Mouse (Mus musculus) right cerebral cortex, postnatal 36 days (tissue): ENCODE data around the gene Samd4.
A peak's percentile ranks its signal among the peaks of the same experiment; 100 is the strongest.

Source experiments
- DNase-seq, 2 experiments: peaks; one replicate each; pipeline ENCODE4 v3.0.0; 2022; ENCODE audit warnings: low spot score in 2 of 2, mixed read lengths in 1 of 2

The Samd4 gene

DNA sequence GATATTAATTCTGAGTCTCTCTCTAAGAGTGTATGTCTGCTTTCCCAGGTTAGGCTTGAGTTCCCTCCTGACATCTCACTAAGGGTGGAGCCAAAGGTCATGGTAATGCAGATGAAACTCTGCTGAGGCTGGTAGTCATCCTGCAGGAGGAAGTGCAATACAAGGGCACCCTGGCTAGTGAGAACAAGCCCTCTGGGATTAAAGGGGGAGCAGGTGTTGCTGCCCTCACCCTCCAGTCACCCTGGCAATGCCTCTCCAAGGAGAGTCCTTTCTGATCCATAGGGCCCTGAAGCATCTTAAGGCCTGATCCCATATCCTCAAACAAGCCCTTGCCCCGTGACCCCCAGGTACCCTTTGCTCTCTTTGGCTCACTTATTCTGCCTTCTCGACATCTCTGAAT is 72.5 kb downstream of the Samd4 start:
- DNase-seq: no peak

DNA sequence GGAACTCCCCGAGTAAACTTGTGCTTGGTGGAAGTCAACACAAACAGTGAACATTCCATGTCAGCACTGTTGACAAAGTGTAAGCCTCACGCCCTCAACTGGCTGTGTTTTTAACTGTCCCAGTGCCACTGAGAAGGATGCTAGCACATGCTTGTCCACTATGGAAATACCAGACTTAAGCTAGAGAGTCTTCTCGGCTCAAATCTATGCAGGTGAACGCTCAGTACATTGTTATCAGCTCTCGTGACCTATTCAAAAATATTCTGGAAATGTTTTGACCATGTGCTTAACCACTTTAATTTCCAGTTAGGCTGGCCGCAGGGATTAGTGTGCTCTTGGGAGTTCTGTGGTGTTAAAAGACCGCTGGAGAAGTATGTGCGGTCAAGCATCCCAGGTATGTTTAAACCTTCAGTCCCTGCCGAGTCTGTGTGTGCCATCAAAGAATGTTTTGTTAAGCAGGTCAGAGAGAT is 73.0 kb downstream of the Samd4 start:
- no peak for DNase-seq

DNA sequence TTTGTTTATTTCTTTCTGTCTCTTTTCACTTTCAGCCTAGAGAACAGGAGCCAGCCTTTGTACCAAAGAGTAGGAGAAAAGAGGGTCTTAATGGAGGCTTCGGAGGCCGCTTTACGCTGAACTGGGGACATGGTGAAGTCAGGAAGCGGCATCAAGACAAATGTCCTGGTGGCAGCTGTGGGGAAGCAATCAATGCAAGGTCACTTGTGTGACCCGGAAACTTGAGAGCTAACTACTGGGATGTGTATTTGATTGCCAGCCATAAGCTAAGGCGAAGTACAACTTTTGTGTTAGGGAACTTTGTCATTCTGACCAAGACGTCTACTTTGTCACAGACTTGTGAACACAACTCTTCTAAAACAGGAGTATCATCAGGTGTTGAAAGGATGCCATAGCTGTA is 73.5 kb downstream of the Samd4 start:
- no peak for DNase-seq

DNA sequence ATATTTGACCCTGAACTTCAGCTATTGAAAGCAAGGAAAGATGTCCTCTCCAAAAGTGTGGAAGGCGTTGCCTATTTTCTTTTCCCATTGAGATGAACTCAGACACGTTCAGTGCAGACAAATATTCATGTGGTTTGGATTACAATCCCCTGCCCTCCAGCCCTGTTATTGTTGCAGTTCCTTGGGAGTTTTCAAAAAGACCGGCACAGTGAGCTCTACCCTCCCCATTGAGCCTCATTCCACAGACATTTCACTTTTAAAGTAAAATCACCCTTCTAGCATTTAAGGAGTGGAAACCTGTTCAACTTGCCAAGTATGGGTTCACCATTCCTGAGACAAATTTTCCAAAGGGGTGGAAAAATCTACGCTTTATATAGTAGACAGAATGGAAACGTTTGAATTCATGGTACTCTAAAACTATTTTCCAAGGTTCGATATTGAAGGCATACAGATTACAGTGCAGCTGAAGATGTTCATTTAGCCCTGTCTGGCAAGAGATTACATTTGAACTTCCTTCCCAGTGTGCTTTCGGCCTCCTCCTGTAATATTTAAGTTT is 76.6 kb downstream of the Samd4 start:
- no peak for DNase-seq

DNA sequence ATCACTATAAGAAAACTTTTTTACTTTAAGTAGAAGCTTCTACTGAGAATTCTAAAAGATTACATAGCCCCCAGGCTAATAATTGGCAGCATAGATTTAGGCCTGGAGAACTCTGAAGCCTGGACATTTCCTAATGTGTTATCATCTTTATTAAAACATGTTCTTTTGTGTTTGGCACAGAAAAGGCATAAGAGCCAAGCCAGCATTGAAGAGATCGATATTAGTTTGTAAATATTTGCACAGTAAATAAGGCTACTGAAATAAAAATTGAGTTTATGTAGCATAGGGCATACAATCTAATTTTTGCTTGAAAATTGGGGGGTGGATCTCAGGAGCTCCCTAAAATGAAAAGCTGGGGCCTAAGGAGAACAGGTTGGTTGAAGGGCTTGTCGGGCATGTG is 77.2 kb downstream of the Samd4 start:
- no peak for DNase-seq

DNA sequence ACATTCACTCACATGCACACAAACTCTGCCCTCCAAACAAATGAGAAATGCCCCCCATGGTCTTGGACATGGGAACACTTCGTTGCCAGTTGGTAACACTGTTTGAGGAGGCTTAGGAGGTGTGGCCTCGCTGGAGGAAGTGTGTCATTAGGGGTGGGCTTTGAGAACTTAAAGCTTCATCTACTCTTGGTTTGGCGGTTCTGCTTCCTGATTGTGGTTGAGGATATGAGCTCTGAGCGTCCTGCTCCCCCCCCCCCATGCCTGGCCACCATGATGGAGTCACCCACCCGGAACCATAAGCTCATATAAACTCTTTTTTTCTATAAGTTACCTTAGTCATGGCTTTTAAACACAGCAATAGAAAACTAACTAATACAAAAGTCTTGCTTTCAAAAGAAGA is 80.2 kb downstream of the Samd4 start:
- no peak for DNase-seq

GRCm38 (mm10) chr14:46964074-46964872 is 81.6 kb downstream of the Samd4 start:
- DNase-seq: no peak

GRCm38 (mm10) chr14:46966206-46966605 is 83.6 kb downstream of the Samd4 start:
- no peak for DNase-seq

GRCm38 (mm10) chr14:46968046-46968445 is 85.4 kb downstream of the Samd4 start:
- no peak for DNase-seq

DNA sequence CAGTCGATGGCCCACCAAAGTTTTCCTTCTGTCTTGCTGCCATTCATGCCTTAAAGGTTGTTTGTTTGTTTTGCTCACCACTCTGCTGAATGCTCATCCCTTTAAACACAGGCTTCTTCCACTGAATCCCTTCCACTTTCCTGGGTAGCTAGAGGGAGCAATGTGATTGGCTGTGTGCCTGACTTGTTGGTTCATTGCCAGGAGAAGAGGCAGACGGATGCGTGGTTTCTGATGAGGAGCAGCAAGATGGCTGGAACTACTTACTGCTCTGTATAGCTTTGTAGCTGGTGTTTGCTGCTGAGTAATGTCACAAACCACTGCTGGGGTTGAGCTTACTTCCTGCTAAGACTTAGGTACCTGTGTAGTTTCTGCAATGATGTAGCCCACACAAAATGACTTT is 88.0 kb downstream of the Samd4 start:
- peak; percentile 12 to 23 for DNase-seq

GRCm38 (mm10) chr14:46971802-46972201 is 89.1 kb downstream of the Samd4 start:
- DNase-seq: no peak

- no peak for DNase-seq
Measured at GRCm38 (mm10) chr14:46974874-46975273, 92.2 kb downstream of the Samd4 start.

DNA sequence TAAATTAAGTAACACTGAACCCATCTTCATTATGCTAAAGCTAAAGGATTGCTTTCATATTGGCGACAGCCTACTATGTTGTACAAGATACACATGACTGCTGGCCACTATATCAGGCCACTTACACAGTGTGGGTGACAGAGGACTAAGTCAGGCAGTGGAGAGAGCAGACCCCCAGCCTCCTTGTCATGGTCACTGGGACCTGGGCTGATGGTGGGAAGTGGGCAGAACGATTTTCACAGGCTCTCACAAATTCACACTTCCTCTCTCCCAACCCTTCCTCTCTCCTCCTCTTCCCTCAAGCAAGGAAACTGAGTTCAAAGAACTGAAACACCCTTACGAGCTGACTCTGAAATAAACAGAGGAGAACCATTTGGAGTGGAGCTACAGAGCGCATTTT is 93.3 kb downstream of the Samd4 start:
- DNase-seq: no peak

DNA sequence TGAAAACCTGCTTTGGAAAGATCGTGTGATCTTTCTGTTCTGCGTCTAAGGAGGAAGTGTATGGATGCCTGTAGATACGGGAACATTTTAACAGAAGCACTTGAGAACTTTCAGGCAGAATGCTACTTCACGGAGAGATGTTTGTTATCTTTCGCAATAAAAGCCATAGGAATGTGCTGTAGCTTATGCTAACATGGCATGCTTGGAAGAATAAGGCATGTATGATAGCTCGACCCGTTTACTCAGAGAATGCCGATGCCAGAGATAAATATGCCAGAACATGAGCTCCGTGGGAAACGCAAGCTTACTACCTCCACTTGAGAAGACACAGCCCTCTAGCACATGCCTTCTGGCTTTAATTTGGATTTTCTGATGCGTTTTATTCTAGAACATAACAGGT is 94.1 kb downstream of the Samd4 start:
- DNase-seq: no peak

DNA sequence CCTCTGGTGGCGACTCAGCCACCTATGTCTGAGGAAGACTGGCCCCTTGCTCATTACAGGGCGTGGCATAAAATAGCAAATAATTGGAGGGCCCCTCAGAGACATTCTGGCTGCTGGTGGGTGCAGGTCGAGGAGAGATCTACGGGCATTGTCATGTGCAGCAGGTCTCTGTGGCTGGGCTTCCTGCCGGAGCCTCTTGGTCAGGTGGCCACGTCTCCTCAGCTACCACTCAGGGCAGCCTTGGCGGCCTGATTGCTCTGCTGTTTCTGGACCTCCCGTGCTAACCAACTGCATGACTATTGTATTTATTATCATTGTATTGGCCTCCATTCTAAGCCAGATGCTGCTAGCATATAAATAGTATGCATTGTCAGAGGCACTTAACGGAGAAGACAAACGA is 95.0 kb downstream of the Samd4 start:
- no peak for DNase-seq

- no peak for DNase-seq
Measured at GRCm38 (mm10) chr14:46979172-46979571, 96.5 kb downstream of the Samd4 start.

- peak; percentile 53 to 54 for DNase-seq
Measured at GRCm38 (mm10) chr14:46980736-46981438, 98.2 kb downstream of the Samd4 start.

GRCm38 (mm10) chr14:46982106-46982505 is 99.5 kb downstream of the Samd4 start:
- no peak for DNase-seq

DNA sequence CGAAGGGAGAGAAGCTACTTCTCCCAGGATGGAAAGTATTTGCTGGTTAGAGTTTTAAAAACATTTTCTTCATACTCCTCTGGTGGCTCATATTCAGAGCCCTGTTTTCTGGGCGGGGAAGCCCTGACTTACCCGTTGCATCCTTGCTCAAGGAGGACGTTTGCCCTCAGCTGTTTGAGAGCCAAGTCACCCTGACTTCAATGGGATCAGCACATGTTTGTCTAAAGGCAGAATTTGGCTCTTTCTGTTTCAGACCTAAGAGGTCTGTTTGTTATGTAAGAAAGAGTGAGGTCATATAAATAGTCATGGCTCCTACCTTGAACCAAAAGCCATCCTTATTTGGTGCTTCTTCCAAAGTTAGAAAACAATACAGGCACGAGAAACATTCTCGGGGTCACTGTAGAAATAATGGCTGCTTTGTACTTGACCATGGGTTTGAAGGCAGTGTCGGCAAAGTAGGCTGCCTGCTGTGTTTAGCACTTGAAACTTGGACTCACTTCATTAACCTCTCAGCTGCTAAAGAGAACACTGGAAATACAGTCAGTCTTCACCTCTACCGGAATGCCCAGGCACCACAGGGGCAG is 102.0 kb downstream of the Samd4 start:
- DNase-seq: no peak

DNA sequence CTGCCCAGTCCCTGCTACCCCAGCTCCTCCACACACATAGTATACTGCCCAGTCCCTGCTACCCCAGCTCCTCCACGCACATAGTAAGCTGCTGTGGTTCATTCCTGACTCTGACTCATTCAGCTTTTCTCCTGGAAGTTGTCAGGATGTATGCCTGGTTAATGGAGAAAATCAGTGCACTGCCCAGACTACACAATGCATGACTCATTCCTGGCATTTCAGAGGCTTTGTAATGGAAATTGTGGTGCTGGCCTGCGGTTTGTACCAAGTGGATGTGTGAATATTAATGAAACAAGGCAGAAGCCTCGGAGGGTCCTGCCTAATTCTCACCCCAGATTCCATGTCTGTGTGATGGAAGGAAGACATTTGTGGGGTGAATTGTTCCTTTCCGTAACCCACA is 107.0 kb downstream of the Samd4 start:
- DNase-seq: no peak

DNA sequence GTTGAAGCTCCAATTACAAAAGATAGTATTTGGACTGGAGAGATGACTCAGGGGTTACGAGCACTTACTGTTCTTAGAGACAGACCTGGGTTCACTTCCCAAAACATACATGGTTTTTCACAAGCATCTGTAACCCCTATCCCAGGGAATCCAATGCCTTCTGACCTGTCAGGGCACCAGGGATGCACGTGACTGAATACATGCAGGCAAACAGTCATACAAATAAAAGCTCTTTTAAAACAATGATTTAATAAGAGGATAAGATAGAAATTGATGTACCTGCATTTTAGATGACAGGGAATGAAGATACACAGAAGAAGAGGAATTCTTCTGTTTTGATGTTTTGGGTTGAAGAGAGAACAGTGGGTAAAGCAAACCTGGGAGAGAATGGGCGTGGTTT is 107.8 kb downstream of the Samd4 start:
- no peak for DNase-seq

- DNase-seq: no peak
Measured at GRCm38 (mm10) chr14:46994704-46995103, 112.0 kb downstream of the Samd4 start.
